Mouse (Mus musculus) MEL (cell line): ENCODE measurements around the gene 4930402F06Rik. TPM values are rescaled to one million over a fixed set of nuclear protein-coding genes. Genes with fewer than 3 reads are reported as not detected.
A peak's percentile ranks its signal among the peaks of the same experiment; 100 is the strongest.

ENCODE experiments used
- DNase-seq: peaks from one replicate; pipeline ENCODE4 v3.0.0; 2011; ENCODE audit warnings: low read depth, low spot score
- H3K27ac ChIP-seq: 2 replicates; pipeline ENCODE4 v1.5.1; 2012; ENCODE audit warnings: low read depth, mild to moderate bottlenecking, control low read depth, low read length, moderate library complexity; ENCODE audit not compliant: control insufficient read depth
- H3K27me3 ChIP-seq, 2 experiments: fragments of 150-350 bp in 1 of 2; sonication (generic) in 1 of 2; 2 replicates each; pipeline ENCODE4 v1.6.1; 2012; ENCODE audit warnings: low read length in 2 of 2, mild to moderate bottlenecking in 2 of 2, improper control_type of control experiment in 1 of 2, moderate library complexity in 1 of 2; ENCODE audit not compliant: insufficient read depth in 2 of 2, control insufficient read depth in 1 of 2
- H3K36me3 ChIP-seq, 2 experiments: 2 replicates each; pipeline ENCODE4 v1.6.1; 2012 to 2014; ENCODE audit warnings: low read length in 2 of 2, improper control_type of control experiment in 1 of 2, inconsistent platforms in 1 of 2, mild to moderate bottlenecking in 1 of 2; ENCODE audit not compliant: insufficient read depth in 2 of 2, control insufficient read depth in 1 of 2
- H3K4me1 ChIP-seq, 2 experiments: fragments of 150-350 bp in 1 of 2; sonication (generic) in 1 of 2; 2 replicates each; pipeline ENCODE4 v1.6.1; 2012; ENCODE audit warnings: low read length in 2 of 2, improper control_type of control experiment in 1 of 2, mild to moderate bottlenecking in 1 of 2; ENCODE audit not compliant: insufficient read depth in 2 of 2, control insufficient read depth in 1 of 2
- H3K4me3 ChIP-seq, 2 experiments: fragments of 150-350 bp in 1 of 2; sonication (generic) in 1 of 2; 2 replicates each; pipeline ENCODE4 v1.5.1; 2012; ENCODE audit warnings: low read depth in 2 of 2, low read length in 2 of 2, mild to moderate bottlenecking in 2 of 2, moderate library complexity in 2 of 2, control low read depth in 1 of 2, improper control_type of control experiment in 1 of 2; ENCODE audit not compliant: control insufficient read depth in 1 of 2, insufficient read depth in 1 of 2
- H3K79me2 ChIP-seq: 2 replicates; pipeline ENCODE4 v1.6.1; 2012; ENCODE audit warnings: mild to moderate bottlenecking, low read length, moderate library complexity; ENCODE audit not compliant: control insufficient read depth, poor library complexity, insufficient read depth
- H3K9ac ChIP-seq: 2 replicates; pipeline ENCODE4 v1.6.1; 2012; ENCODE audit warnings: low read depth, mild to moderate bottlenecking, control low read depth, low read length, moderate library complexity; ENCODE audit not compliant: control insufficient read depth, poor library complexity, severe bottlenecking
- H3K9me3 ChIP-seq: fragments of 150-350 bp; sonication (generic); replicated peaks from 2 replicates; pipeline ENCODE4 v1.6.1; 2012; ENCODE audit warnings: mild to moderate bottlenecking, low read length, improper control_type of control experiment, moderate library complexity; ENCODE audit not compliant: insufficient read depth
- BHLHE40 ChIP-seq: IDR thresholded peaks from 2 replicates; pipeline ENCODE4 v1.6.1; 2012; ENCODE audit warnings: low read depth, mild to moderate bottlenecking, inconsistent platforms, low read length, improper control_type of control experiment, borderline replicate concordance
- CHD2 ChIP-seq: IDR thresholded peaks from 2 replicates; pipeline ENCODE4 v1.6.1; 2011; ENCODE audit warnings: low read length, improper control_type of control experiment
- CTCF ChIP-seq, 3 experiments: IDR thresholded peaks in 2 of 3; conservative IDR thresholded peaks in 1 of 3; 2 replicates each; pipeline ENCODE4 v1.5.1; 2011 to 2012; ENCODE audit warnings: low read length in 3 of 3, low read depth in 2 of 3, mild to moderate bottlenecking in 2 of 3, improper control_type of control experiment in 1 of 3, inconsistent platforms in 1 of 3, mixed read lengths in 1 of 3, moderate library complexity in 1 of 3; ENCODE audit not compliant: control insufficient read depth in 1 of 3, insufficient read depth in 1 of 3, poor library complexity in 1 of 3, severe bottlenecking in 1 of 3
- EP300 ChIP-seq, 2 experiments: IDR thresholded peaks; 2 replicates each; pipeline ENCODE4 v1.6.1; 2011; ENCODE audit warnings: improper control_type of control experiment in 2 of 2, low read length in 2 of 2, low read depth in 1 of 2, mild to moderate bottlenecking in 1 of 2
- GABPA ChIP-seq: IDR thresholded peaks from 2 replicates; pipeline ENCODE4 v1.6.1; 2012; ENCODE audit warnings: low read depth, mild to moderate bottlenecking, inconsistent platforms, low read length, improper control_type of control experiment, moderate library complexity
- GATA1 ChIP-seq: IDR thresholded peaks from 2 replicates; pipeline ENCODE4 v1.6.1; 2011; ENCODE audit warnings: low read depth, low read length, improper control_type of control experiment
- JUND ChIP-seq: IDR thresholded peaks from 2 replicates; pipeline ENCODE4 v1.6.1; 2011; ENCODE audit warnings: low read depth, mild to moderate bottlenecking, improper control_type of control experiment, low read length
- KAT2A ChIP-seq: conservative IDR thresholded peaks from 2 replicates; pipeline ENCODE4 v1.6.1; 2012; ENCODE audit warnings: low read depth, low read length, improper control_type of control experiment, inconsistent platforms
- MAX ChIP-seq: IDR thresholded peaks from 2 replicates; pipeline ENCODE4 v1.6.1; 2011; ENCODE audit warnings: low read length, improper control_type of control experiment
- MAZ ChIP-seq: IDR thresholded peaks from 2 replicates; pipeline ENCODE4 v1.6.1; 2012; ENCODE audit warnings: low read depth, mild to moderate bottlenecking, inconsistent platforms, low read length, improper control_type of control experiment
- MXI1 ChIP-seq: IDR thresholded peaks from 2 replicates; pipeline ENCODE4 v1.6.1; 2011; ENCODE audit warnings: mild to moderate bottlenecking, low read depth, low read length, improper control_type of control experiment
- NELFE ChIP-seq: IDR thresholded peaks from 2 replicates; pipeline ENCODE4 v1.6.1; 2011; ENCODE audit warnings: low read depth, low read length, improper control_type of control experiment
- RAD21 ChIP-seq: IDR thresholded peaks from 2 replicates; pipeline ENCODE4 v1.6.1; 2011; ENCODE audit warnings: mild to moderate bottlenecking, low read depth, low read length, improper control_type of control experiment
- SIN3A ChIP-seq: IDR thresholded peaks from 2 replicates; pipeline ENCODE4 v1.6.1; 2012; ENCODE audit warnings: low read length, improper control_type of control experiment, inconsistent platforms
- SMC3 ChIP-seq: IDR thresholded peaks from 2 replicates; pipeline ENCODE4 v1.6.1; 2011; ENCODE audit warnings: low read depth, low read length, improper control_type of control experiment
- TAL1 ChIP-seq: IDR thresholded peaks from 2 replicates; pipeline ENCODE4 v1.6.1; 2012; ENCODE audit warnings: mild to moderate bottlenecking, inconsistent platforms, low read length, moderate library complexity, mixed read lengths
- TCF12 ChIP-seq: IDR thresholded peaks from 2 replicates; pipeline ENCODE4 v1.6.1; 2014; ENCODE audit warnings: low read depth, mild to moderate bottlenecking, inconsistent platforms, low read length, improper control_type of control experiment, moderate library complexity
- UBTF ChIP-seq: IDR thresholded peaks from 2 replicates; pipeline ENCODE4 v1.6.1; 2012; ENCODE audit warnings: low read depth, mild to moderate bottlenecking, inconsistent platforms, low read length, improper control_type of control experiment, moderate library complexity, borderline replicate concordance; ENCODE audit not compliant: insufficient read depth
- USF1 ChIP-seq: IDR thresholded peaks from 2 replicates; pipeline ENCODE4 v1.6.1; 2014; ENCODE audit warnings: low read depth, mild to moderate bottlenecking, inconsistent platforms, low read length, improper control_type of control experiment, moderate library complexity
- ZC3H11A ChIP-seq: IDR thresholded peaks from 2 replicates; pipeline ENCODE4 v1.6.1; 2012; ENCODE audit warnings: low read depth, mild to moderate bottlenecking, inconsistent platforms, low read length, improper control_type of control experiment
- ZKSCAN1 ChIP-seq: IDR thresholded peaks from 2 replicates; pipeline ENCODE4 v1.6.1; 2012; ENCODE audit warnings: low read depth, mild to moderate bottlenecking, inconsistent platforms, low read length, improper control_type of control experiment, moderate library complexity
- ZMIZ1 ChIP-seq: IDR thresholded peaks from 2 replicates; pipeline ENCODE4 v1.6.1; 2012; ENCODE audit warnings: low read depth, mild to moderate bottlenecking, inconsistent platforms, low read length, improper control_type of control experiment, moderate library complexity
- polyA plus RNA-seq, 2 experiments: library from polyadenylated mRNA; stranded (reverse) in 1 of 2; unstranded in 1 of 2; fragments of >175 nt in 1 of 2; fragments of >200 nt in 1 of 2; gene quantifications; 2 replicates each; pipeline versions ENCODE4 v1.2.1 to v1.2.4; 2012; ENCODE audit warnings: low replicate concordance in 2 of 2, low read depth in 1 of 2; ENCODE audit not compliant: insufficient read length in 2 of 2, insufficient read depth in 1 of 2, missing spikeins in 1 of 2
- total RNA-seq: library from RNA; depleted of rRNA; stranded (reverse); fragments of 300-350 nt; gene quantifications from 2 replicates; pipeline ENCODE4 v1.2.3, GENCODE M21; 2012

Gene 4930402F06Rik
- total and polyA plus RNA-seq, 3 experiments: not detected

GRCm38 (mm10) chr2:35400739-35401138 is 3.8 kb upstream of the 4930402F06Rik start:
- peaks cover 0 to 2% of the 10 kb centered on the region in 2 experiments; a peak in 1 of 4 replicates for H3K27me3 ChIP-seq
- H3K27ac ChIP-seq: no peak overlapping the region
- no peaks in the 10 kb centered on the region for H3K79me2 ChIP-seq
- H3K36me3 ChIP-seq: peaks cover 0 to 6% of the 10 kb centered on the region in 2 experiments; a peak in 3 of 4 replicates
- no peaks in the 10 kb centered on the region for H3K9me3 ChIP-seq
- no peak overlapping the region for H3K4me3 ChIP-seq
- no peak overlapping the region for H3K9ac ChIP-seq
- no peak for DNase-seq
- no peak for TF ChIP-seq NELFE
- no peak for TF ChIP-seq UBTF
- no peak for TF ChIP-seq MAZ
- no peak for TF ChIP-seq CTCF (IDR thresholded peaks at IDR 0.05 in 2 of 3, conservative IDR thresholded peaks at IDR 0.05 in 1 of 3; ENCODE audit: control insufficient read depth in 1 of 3, insufficient read depth in 1 of 3, low read depth in 2 of 3, low read length in 3 of 3, poor library complexity in 1 of 3, severe bottlenecking in 1 of 3)
- TF ChIP-seq ZC3H11A: no peak
- TF ChIP-seq GABPA: no peak
- no peak for TF ChIP-seq GATA1
- TF ChIP-seq KAT2A: no peak
- TF ChIP-seq EP300 (IDR thresholded peaks at IDR 0.05; ENCODE audit: low read depth in 1 of 2, low read length in 2 of 2): no peak
- no peak for TF ChIP-seq ZMIZ1
- TF ChIP-seq MXI1: no peak
- no peak for TF ChIP-seq JUND
- no peak for TF ChIP-seq BHLHE40
- no peak for TF ChIP-seq TCF12
- no peak for TF ChIP-seq RAD21
- TF ChIP-seq TAL1: no peak
- no peak for TF ChIP-seq ZKSCAN1
- TF ChIP-seq SMC3: no peak
- peaks cover 0 to 22% of the 10 kb centered on the region in 2 experiments; a peak in 3 of 4 replicates for H3K4me1 ChIP-seq

DNA sequence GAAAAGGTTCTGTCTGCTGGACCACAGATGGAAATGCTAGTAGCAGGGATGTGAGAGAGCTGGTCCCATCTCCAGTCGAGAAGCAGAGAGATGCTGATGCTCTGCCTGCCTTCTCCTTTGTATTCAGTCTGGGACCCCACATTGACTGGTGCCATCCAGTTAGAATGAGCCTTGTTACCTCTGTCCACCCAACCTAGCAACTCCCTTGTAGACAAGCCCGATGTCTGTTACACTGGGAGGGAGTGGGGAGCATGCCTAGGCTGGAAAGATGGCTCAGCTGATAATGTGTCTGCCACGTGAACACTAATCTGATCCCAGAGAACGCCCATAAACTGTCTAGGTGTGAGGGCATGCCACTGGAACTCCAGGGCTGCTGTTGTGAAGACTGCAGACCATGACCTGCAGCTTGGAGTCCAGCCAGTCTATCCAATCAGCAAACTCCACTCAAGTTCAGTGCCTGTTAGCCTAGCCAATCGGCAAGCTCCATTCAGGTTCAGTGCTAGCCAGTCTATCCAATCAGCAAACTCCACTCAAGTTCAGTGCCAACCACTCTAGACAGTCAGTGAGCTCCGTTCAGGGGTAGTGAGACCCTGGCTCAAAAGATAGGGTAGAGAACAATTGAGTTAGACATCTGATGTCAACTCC is 1.3 kb upstream of the 4930402F06Rik start:
- Histone ChIP-seq H3K36me3 (peaks cover 0 to 6% of the 10 kb centered on the region in 2 experiments; a peak in 3 of 4 replicates), H3K79me2 (no peaks in the 10 kb centered on the region), H3K27me3 (peaks cover 0 to 8% of the 10 kb centered on the region in 2 experiments; a peak in 1 of 4 replicates), H3K9me3 (no peaks in the 10 kb centered on the region), H3K9ac (no peak overlapping the region), H3K27ac (no peak overlapping the region), H3K4me1 (peaks cover 0 to 22% of the 10 kb centered on the region in 2 experiments; a peak in 3 of 4 replicates), H3K4me3 (no peak overlapping the region)
- no peak for TF ChIP-seq JUND
- TF ChIP-seq NELFE: no peak
- TF ChIP-seq CHD2: peak; percentile 13; the same call in 1 of the 2 replicates
- peak; percentile 51; the same call in 1 of the 2 replicates for TF ChIP-seq USF1
- TF ChIP-seq SIN3A: peak; percentile 30; the same call in 1 of the 2 replicates
- peak; percentile 47; the same call in 1 of the 2 replicates for TF ChIP-seq MAX
- peak; percentile 25; the same call in 1 of the 2 replicates for TF ChIP-seq GATA1
- DNase-seq: peak; percentile 76
